In genomic region chr12:108915893-108916292, GRCm38 (mm10) we compare ENCODE assay signal across 8 mouse cellular contexts. TPM values are rescaled to one million over a fixed set of nuclear protein-coding genes. Genes with fewer than 3 reads are reported as not detected.
DNase-seq lines count a peak whose midpoint lies in the region; ATAC-seq lines count a peak whose summit lies in the region.
"Had no signal": no experiment of that assay in that cellular context is flagged by ENCODE, and none has a peak within 500 bp of the region (broad histone marks: within the 10 kb centered on the region; RNA-seq: fewer than 3 reads in every experiment).

No protein-coding gene starts in this region.

- no peak overlapping the region for H3K4me2 ChIP-seq in hindbrain, embryonic 14.5 days (replicated peaks)
- no peak overlapping the region for H3K4me2 ChIP-seq in limb, embryonic 15.5 days
- H3K4me2 ChIP-seq in stomach, embryonic 15.5 days = no peak overlapping the region
- H3K4me2 ChIP-seq: liver, embryonic 15.5 days had no signal

- H3K27me3 ChIP-seq in hindbrain, embryonic 14.5 days (ENCODE audit: control insufficient read depth, insufficient read depth, low read length) = no peaks in the 10 kb centered on the region
- H3K27me3 ChIP-seq in limb, embryonic 15.5 days = peaks cover 14% of the 10 kb centered on the region; the same call in 1 of the 2 replicates
- no peaks in the 10 kb centered on the region for H3K27me3 ChIP-seq in stomach, embryonic 15.5 days (replicated peaks)
- H3K27me3 ChIP-seq: liver, embryonic 15.5 days had no signal

- no peaks in the 10 kb centered on the region for H3K9me3 ChIP-seq in hindbrain, embryonic 14.5 days (ENCODE audit: control insufficient read depth, low read length)
- H3K9me3 ChIP-seq in limb, embryonic 15.5 days = no peaks in the 10 kb centered on the region
- H3K9me3 ChIP-seq in stomach, embryonic 15.5 days = no peaks in the 10 kb centered on the region
- H3K9me3 ChIP-seq: liver, embryonic 15.5 days had no signal

- ATAC-seq in hindbrain, embryonic 14.5 days (ENCODE audit: low FRiP score) = peak; percentile 76
- ATAC-seq in limb, embryonic 15.5 days (ENCODE audit: insufficient number of reproducible peaks, low FRiP score, low TSS enrichment, low read depth) = no peak
- peak; percentile 49; the same call in 1 of the 2 replicates for ATAC-seq in stomach, embryonic 15.5 days (ENCODE audit: insufficient read depth, low FRiP score, low read depth)
- ATAC-seq in granulocyte monocyte progenitor cell, adult 5-6 weeks (replicated peaks; ENCODE audit: poor library complexity, severe bottlenecking) = no peak

- 4% methylated on average over 6 of the region's 6 CpGs for WGBS in hindbrain, embryonic 14.5 days
- 24% methylated on average over 6 of the region's 6 CpGs for WGBS in limb, embryonic 15.5 days
- WGBS in stomach, embryonic 15.5 days = 23% methylated on average over 6 of the region's 6 CpGs

- no peak overlapping the region for H3K4me3 ChIP-seq in hindbrain, embryonic 14.5 days (replicated peaks; ENCODE audit: low read length)
- H3K4me3 ChIP-seq in limb, embryonic 15.5 days = no peak overlapping the region
- no peak overlapping the region for H3K4me3 ChIP-seq in stomach, embryonic 15.5 days (replicated peaks)
- H3K4me3 ChIP-seq: liver, embryonic 15.5 days had no signal

- no peaks in the 10 kb centered on the region for H3K36me3 ChIP-seq in hindbrain, embryonic 14.5 days (replicated peaks; ENCODE audit: control insufficient read depth, insufficient read depth)
- no peaks in the 10 kb centered on the region for H3K36me3 ChIP-seq in limb, embryonic 15.5 days
- H3K36me3 ChIP-seq in stomach, embryonic 15.5 days = no peaks in the 10 kb centered on the region
- H3K36me3 ChIP-seq: liver, embryonic 15.5 days had no signal

- peak overlapping the region; percentile 60 for H3K27ac ChIP-seq in hindbrain, embryonic 14.5 days
- 0 out of 2 replicates have a peak overlapping the region, but pooled peaks have one; percentile 2 for H3K27ac ChIP-seq in limb, embryonic 15.5 days
- no peak overlapping the region for H3K27ac ChIP-seq in stomach, embryonic 15.5 days
- H3K27ac ChIP-seq: liver, embryonic 15.5 days had no signal

- H3K4me1 ChIP-seq in hindbrain, embryonic 14.5 days (replicated peaks; ENCODE audit: control insufficient read depth, insufficient read depth, low read length) = peaks cover 59% of the 10 kb centered on the region
- peaks cover 71% of the 10 kb centered on the region for H3K4me1 ChIP-seq in limb, embryonic 15.5 days
- H3K4me1 ChIP-seq in stomach, embryonic 15.5 days = 0 out of 2 replicates have a peak, but pooled peaks cover 11% of the 10 kb centered on the region

- peak overlapping the region; percentile 29; the same call in 1 of the 2 replicates for H3K9ac ChIP-seq in hindbrain, embryonic 14.5 days
- no peak overlapping the region for H3K9ac ChIP-seq in limb, embryonic 15.5 days
- no peak overlapping the region for H3K9ac ChIP-seq in stomach, embryonic 15.5 days
- H3K9ac ChIP-seq: liver, embryonic 15.5 days had no signal

- DNase-seq in ZHBTc4 (ENCODE audit: low read depth, low spot score) = peak; percentile 42
- DNase-seq in embryo, embryonic 11 days = peak; percentile 82
- DNase-seq in hindbrain, embryonic 14.5 days (ENCODE audit: low spot score) = peak; percentile 76
- DNase-seq in thymus, postnatal 0 days (ENCODE audit: low spot score) = no peak

RNA-seq across cellular contexts. Expression of gene Wars, which starts 21.9 kb away (rescaled TPM):
- 101 and 111 TPM in 2 replicates for polyA plus RNA-seq in hindbrain, embryonic 14.5 days (2014; fragmentation: Nextera tagmentation; extraction: Ambion mirVana)
- 61.7 and 63.9 TPM in 2 replicates for polyA plus RNA-seq in limb, embryonic 15.5 days (2015; fragmentation: Nextera tagmentation; extraction: Ambion mirVana)
- 91.1 and 96.6 TPM in 2 replicates for polyA plus RNA-seq in stomach, embryonic 15.5 days (2015; fragmentation: Nextera tagmentation; extraction: Ambion mirVana)
- polyA plus RNA-seq in thymus, postnatal 0 days (2015; fragmentation: Nextera tagmentation; extraction: Ambion mirVana) = 59.5 and 64.1 TPM in 2 replicates
- total RNA-seq in granulocyte monocyte progenitor cell, adult 5-6 weeks (2014; fragmentation: Nextera tagmentation) = 27.5 and 42.9 TPM in 2 replicates
- 65.5 and 69.5 TPM in 2 replicates for total RNA-seq in granulocyte monocyte progenitor cell, adult 5-6 weeks (2017)

RNA-seq across cellular contexts. Expression of gene Wdr25, which starts 22.5 kb away (rescaled TPM):
- polyA plus RNA-seq in hindbrain, embryonic 14.5 days (2014; fragmentation: Nextera tagmentation; extraction: Ambion mirVana) = 1.8 and 4.0 TPM in 2 replicates
- 7.8 and 8.2 TPM in 2 replicates for polyA plus RNA-seq in limb, embryonic 15.5 days (2015; fragmentation: Nextera tagmentation; extraction: Ambion mirVana)
- polyA plus RNA-seq in stomach, embryonic 15.5 days (2015; fragmentation: Nextera tagmentation; extraction: Ambion mirVana) = 8.3 and 9.6 TPM in 2 replicates
- 8.1 and 9.1 TPM in 2 replicates for polyA plus RNA-seq in thymus, postnatal 0 days (2015; fragmentation: Nextera tagmentation; extraction: Ambion mirVana)
- 7.9 and 16.6 TPM in 2 replicates for total RNA-seq in granulocyte monocyte progenitor cell, adult 5-6 weeks (2014; fragmentation: Nextera tagmentation)
- 3.4 and 8.1 TPM in 2 replicates for total RNA-seq in granulocyte monocyte progenitor cell, adult 5-6 weeks (2017)

Comparison
In these comparisons a context has a peak if more than half of its experiments do, and no peak if none do; other contexts are left out.
1. ATAC-seq: peak in hindbrain, embryonic 14.5 days (single experiment) and stomach, embryonic 15.5 days (single experiment); none in limb, embryonic 15.5 days (single experiment) and granulocyte monocyte progenitor cell, adult 5-6 weeks (single experiment).